Mouse (Mus musculus) CH12.LX (cell line): ENCODE measurements around the gene Hist1h3f. TPM values are rescaled to one million over a fixed set of nuclear protein-coding genes. Genes with fewer than 3 reads are reported as not detected.

Experiments
- DNase-seq: peaks from one replicate; pipeline ENCODE4 v3.0.0-alpha.2; 2013; ENCODE audit errors: extremely low read depth
- H3K27ac ChIP-seq: 2 replicates; pipeline ENCODE4 v1.5.1; 2012; ENCODE audit warnings: low read depth, mild to moderate bottlenecking, control low read depth, moderate library complexity; ENCODE audit not compliant: insufficient read depth
- H3K27me3 ChIP-seq: replicated peaks from 2 replicates; pipeline ENCODE3; 2012; ENCODE audit warnings: inconsistent platforms
- H3K36me3 ChIP-seq, 2 experiments: replicated peaks in 1 of 2; 2 replicates each; pipeline versions ENCODE3 to v1.6.1; 2012; ENCODE audit warnings: inconsistent platforms in 1 of 2, low read length in 1 of 2, mild to moderate bottlenecking in 1 of 2, mixed read lengths in 1 of 2, moderate library complexity in 1 of 2; ENCODE audit not compliant: control insufficient read depth in 1 of 2, insufficient read depth in 1 of 2
- H3K4me1 ChIP-seq, 2 experiments: 2 replicates each; pipeline ENCODE4 v1.6.1; 2012; ENCODE audit warnings: inconsistent platforms in 1 of 2, moderate library complexity in 1 of 2; ENCODE audit not compliant: insufficient read depth in 2 of 2, control insufficient read depth in 1 of 2
- H3K4me2 ChIP-seq: 2 replicates; pipeline ENCODE4 v1.6.1; 2012; ENCODE audit warnings: low read depth, mild to moderate bottlenecking, control low read depth; ENCODE audit not compliant: poor library complexity, insufficient read depth, severe bottlenecking
- H3K4me3 ChIP-seq, 3 experiments: fragments of 150-350 bp in 1 of 3; sonication (generic) in 1 of 3; replicated peaks in 1 of 3; 2 replicates each; pipeline versions ENCODE3 to v1.5.1; 2011 to 2012; ENCODE audit warnings: low read depth in 2 of 3, low read length in 2 of 3, mild to moderate bottlenecking in 2 of 3, moderate library complexity in 2 of 3, control low read depth in 1 of 3, improper control_type of control experiment in 1 of 3, inconsistent platforms in 1 of 3, mixed read lengths in 1 of 3; ENCODE audit not compliant: poor library complexity in 1 of 3
- H3K79me2 ChIP-seq: replicated peaks from 2 replicates; pipeline ENCODE4 v1.6.1; 2012; ENCODE audit warnings: mild to moderate bottlenecking, moderate library complexity; ENCODE audit not compliant: control insufficient read depth, poor library complexity, insufficient read depth, severe bottlenecking; ENCODE audit errors: extremely low read depth
- H3K9ac ChIP-seq: 2 replicates; pipeline ENCODE4 v1.6.1; 2012; ENCODE audit warnings: low read depth, mild to moderate bottlenecking, control low read depth, moderate library complexity; ENCODE audit not compliant: insufficient read depth
- H3K9me3 ChIP-seq: replicated peaks from 2 replicates; pipeline ENCODE3; 2012; ENCODE audit warnings: low read length, inconsistent platforms, mixed read lengths
- CHD2 ChIP-seq: IDR thresholded peaks from 2 replicates; pipeline ENCODE4 v1.6.1; 2011; ENCODE audit warnings: low read length, improper control_type of control experiment
- E2F4 ChIP-seq: IDR thresholded peaks from 2 replicates; pipeline ENCODE4 v1.6.1; 2011; ENCODE audit warnings: low read depth, low read length, improper control_type of control experiment; ENCODE audit not compliant: insufficient replicate concordance
- ELF1 ChIP-seq: IDR thresholded peaks from 2 replicates; pipeline ENCODE4 v1.6.1; 2014; ENCODE audit warnings: low read depth, mild to moderate bottlenecking, inconsistent platforms, low read length, improper control_type of control experiment
- EP300 ChIP-seq: IDR thresholded peaks from 2 replicates; pipeline ENCODE4 v1.6.1; 2011; ENCODE audit warnings: low read length, improper control_type of control experiment
- ETS1 ChIP-seq: conservative IDR thresholded peaks from 2 replicates; pipeline ENCODE4 v1.6.1; 2012; ENCODE audit warnings: low read depth, mild to moderate bottlenecking, inconsistent platforms, low read length, improper control_type of control experiment, moderate library complexity
- HCFC1 ChIP-seq: IDR thresholded peaks from 2 replicates; pipeline ENCODE4 v1.6.1; 2012; ENCODE audit warnings: low read depth, mild to moderate bottlenecking, inconsistent platforms, low read length, improper control_type of control experiment
- KAT2A ChIP-seq: IDR thresholded peaks from 2 replicates; pipeline ENCODE4 v1.6.1; 2012; ENCODE audit warnings: low read length, improper control_type of control experiment, inconsistent platforms; ENCODE audit not compliant: insufficient replicate concordance
- MAFK ChIP-seq: IDR thresholded peaks from 2 replicates; pipeline ENCODE4 v1.6.1; 2011; ENCODE audit warnings: low read length, improper control_type of control experiment; ENCODE audit not compliant: insufficient replicate concordance
- MAX ChIP-seq: IDR thresholded peaks from 2 replicates; pipeline ENCODE4 v1.6.1; 2011; ENCODE audit warnings: low read length, improper control_type of control experiment
- MYC ChIP-seq: IDR thresholded peaks from 2 replicates; pipeline ENCODE4 v1.6.1; 2011; ENCODE audit warnings: low read depth, mild to moderate bottlenecking, improper control_type of control experiment, low read length
- NRF1 ChIP-seq: IDR thresholded peaks from 2 replicates; pipeline ENCODE4 v1.6.1; 2014; ENCODE audit warnings: low read depth, mild to moderate bottlenecking, inconsistent platforms, low read length, improper control_type of control experiment, moderate library complexity
- TBP ChIP-seq: conservative IDR thresholded peaks from 2 replicates; pipeline ENCODE4 v1.6.1; 2011; ENCODE audit warnings: low read depth, low read length, improper control_type of control experiment
- TCF12 ChIP-seq: IDR thresholded peaks from 2 replicates; pipeline ENCODE4 v1.6.1; 2014; ENCODE audit warnings: low read depth, mild to moderate bottlenecking, inconsistent platforms, low read length, improper control_type of control experiment
- UBTF ChIP-seq: IDR thresholded peaks from 2 replicates; pipeline ENCODE4 v1.6.1; 2012; ENCODE audit warnings: low read depth, mild to moderate bottlenecking, inconsistent platforms, low read length, improper control_type of control experiment, moderate library complexity
- USF1 ChIP-seq: IDR thresholded peaks from 2 replicates; pipeline ENCODE4 v1.6.1; 2014; ENCODE audit warnings: low read depth, mild to moderate bottlenecking, inconsistent platforms, low read length, improper control_type of control experiment
- USF2 ChIP-seq: conservative IDR thresholded peaks from 2 replicates; pipeline ENCODE4 v1.6.1; 2011; ENCODE audit warnings: low read depth, low read length, improper control_type of control experiment
- ZKSCAN1 ChIP-seq: IDR thresholded peaks from 2 replicates; pipeline ENCODE4 v1.6.1; 2012; ENCODE audit warnings: low read depth, inconsistent platforms, low read length, improper control_type of control experiment, borderline replicate concordance
- dilution Hi-C: fragments of 300-500 bp; cut with MboI; formaldehyde crosslinking; loops from 2 replicates; pipeline ENCODE4 v1.14.3; 2020; ENCODE audit warnings: low sequenced_read_pairs; ENCODE audit not compliant: extremely low pct_unique_long_range_greater_than_20kb, extremely low pct_ligation_motif_present
- in situ Hi-C: fragments of 300-500 bp; cut with MboI; formaldehyde crosslinking; loops from 3 replicates; pipeline ENCODE4 v1.14.3; 2019; ENCODE audit warnings: low sequenced_read_pairs, low pct_ligation_motif_present, low pct_unique_long_range_greater_than_20kb, mixed read lengths
- polyA plus RNA-seq: library from polyadenylated mRNA; unstranded; fragments of >175 nt; gene quantifications from 2 replicates; pipeline ENCODE4 v1.2.1, GENCODE M21; 2012; ENCODE audit warnings: low read depth; ENCODE audit not compliant: insufficient read length
- total RNA-seq, 2 experiments: library from RNA; depleted of rRNA; stranded (reverse); fragments of 300-350 nt in 1 of 2; fragments of >200 nt in 1 of 2; gene quantifications; 2 replicates each; pipeline ENCODE4 v1.2.3; 2012 to 2014

The Hist1h3f gene
- total and polyA plus RNA-seq, 3 experiments: 0.30 to 553 (median 8.0) TPM

DNA sequence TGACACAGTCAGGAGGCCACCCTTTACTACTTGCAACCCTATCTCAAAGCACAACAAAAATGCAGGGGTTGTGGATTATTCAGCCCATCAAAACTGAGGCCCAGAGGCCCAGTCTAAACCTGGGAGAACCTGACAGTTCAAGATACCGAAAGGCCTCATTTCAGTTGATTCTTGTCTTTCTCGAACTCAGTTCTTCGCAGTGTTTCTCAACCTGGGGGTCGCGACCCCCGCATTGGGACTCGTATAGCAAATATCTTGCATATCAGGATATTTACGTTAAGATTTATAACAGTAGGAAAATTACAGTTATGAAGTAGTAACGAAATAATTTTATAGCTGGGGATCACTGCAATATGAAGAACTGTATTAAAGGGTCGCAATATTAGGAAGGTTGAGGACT is 18.0 kb upstream of the Hist1h3f start:
- Histone ChIP-seq H3K4me1 (peaks cover 5 to 44% of the 10 kb centered on the region in 2 experiments; a peak in 3 of 4 replicates), H3K9me3 (no peaks in the 10 kb centered on the region), H3K79me2 (no peaks in the 10 kb centered on the region), H3K27me3 (no peaks in the 10 kb centered on the region), H3K9ac (peak overlapping the region; percentile 45), H3K4me3 (peak overlapping the region in 2 of 3 experiments; percentile 35 to 53), H3K4me2 (peak overlapping the region; percentile 44), H3K27ac (peak overlapping the region; percentile 15; the same call in 1 of the 2 replicates), H3K36me3 (no peaks in the 10 kb centered on the region)
- no peak for TF ChIP-seq ELF1
- peak; percentile 97 for TF ChIP-seq CHD2
- DNase-seq: peak; percentile 77
- dilution Hi-C loops: no loop called here
- in situ Hi-C loops: loop anchor here (10.0 kb wide), 1 partner anchor 1491 kb away; the partner anchor contains the start of genes Hist1h2ah and Hist1h2bk

DNA sequence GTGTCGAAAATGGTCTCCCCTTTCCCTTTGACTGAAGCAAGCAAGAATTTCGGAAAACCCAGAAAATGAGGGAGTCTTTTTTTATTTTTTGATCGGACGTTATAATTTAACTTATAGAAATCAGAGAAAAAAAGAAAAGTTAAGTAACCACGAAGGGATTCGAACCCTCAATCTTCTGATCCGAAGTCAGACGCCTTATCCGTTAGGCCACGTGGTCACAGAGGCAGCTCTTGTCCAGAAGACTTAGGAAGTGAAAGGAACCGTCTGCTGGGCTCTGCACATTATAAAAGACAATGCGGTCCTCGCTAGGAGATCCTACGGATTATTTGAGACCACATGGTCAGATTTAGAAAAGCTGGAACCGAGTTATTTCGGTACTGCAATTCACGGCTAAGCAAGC is 17.5 kb upstream of the Hist1h3f start:
- TF ChIP-seq TBP: peak; percentile 100
- TF ChIP-seq USF2: peak; percentile 64
- TF ChIP-seq E2F4: peak; percentile 79; the same call in 1 of the 2 replicates
- peak; percentile 93 for TF ChIP-seq MYC
- TF ChIP-seq ELF1: peak; percentile 91
- TF ChIP-seq TCF12: no peak
- peak; percentile 96 for TF ChIP-seq MAX
- peak; percentile 80 for TF ChIP-seq USF1
- 0 out of 2 replicates have a peak, but pooled peaks have one; percentile 23 for TF ChIP-seq CHD2
- TF ChIP-seq UBTF: no peak
- TF ChIP-seq NRF1: peak; percentile 50
- no peak for TF ChIP-seq ETS1
- TF ChIP-seq ZKSCAN1: no peak
- no peak for TF ChIP-seq EP300
- TF ChIP-seq HCFC1: no peak
- peak; percentile 87; the same call in 1 of the 2 replicates for TF ChIP-seq KAT2A
- peak; percentile 96 for TF ChIP-seq MAFK
- peak overlapping the region; percentile 46 to 61 (median 53) for H3K4me3 ChIP-seq
- H3K27me3 ChIP-seq: no peaks in the 10 kb centered on the region
- no peaks in the 10 kb centered on the region for H3K79me2 ChIP-seq
- dilution Hi-C loops (no loop called here), in situ Hi-C loops (loop anchor here (10.0 kb wide), 1 partner anchor 1492 kb away; the partner anchor contains the start of genes Hist1h2ah and Hist1h2bk)
- H3K36me3 ChIP-seq: no peaks in the 10 kb centered on the region
- H3K4me1 ChIP-seq: peaks cover 5 to 40% of the 10 kb centered on the region in 2 experiments; a peak in 3 of 4 replicates
- DNase-seq: peak; percentile 92
- H3K4me2 ChIP-seq: peak overlapping the region; percentile 98
- no peak overlapping the region for H3K27ac ChIP-seq
- H3K9ac ChIP-seq: peak overlapping the region; percentile 71; the same call in 1 of the 2 replicates
- no peaks in the 10 kb centered on the region for H3K9me3 ChIP-seq
